Mouse (Mus musculus): ENCODE results near the gene Gm28038. TPM values are rescaled to one million over a fixed set of nuclear protein-coding genes. Genes with fewer than 3 reads are reported as not detected.

Gene Gm28038
- polyA plus RNA-seq, 1 experiment: not detected

DNA sequence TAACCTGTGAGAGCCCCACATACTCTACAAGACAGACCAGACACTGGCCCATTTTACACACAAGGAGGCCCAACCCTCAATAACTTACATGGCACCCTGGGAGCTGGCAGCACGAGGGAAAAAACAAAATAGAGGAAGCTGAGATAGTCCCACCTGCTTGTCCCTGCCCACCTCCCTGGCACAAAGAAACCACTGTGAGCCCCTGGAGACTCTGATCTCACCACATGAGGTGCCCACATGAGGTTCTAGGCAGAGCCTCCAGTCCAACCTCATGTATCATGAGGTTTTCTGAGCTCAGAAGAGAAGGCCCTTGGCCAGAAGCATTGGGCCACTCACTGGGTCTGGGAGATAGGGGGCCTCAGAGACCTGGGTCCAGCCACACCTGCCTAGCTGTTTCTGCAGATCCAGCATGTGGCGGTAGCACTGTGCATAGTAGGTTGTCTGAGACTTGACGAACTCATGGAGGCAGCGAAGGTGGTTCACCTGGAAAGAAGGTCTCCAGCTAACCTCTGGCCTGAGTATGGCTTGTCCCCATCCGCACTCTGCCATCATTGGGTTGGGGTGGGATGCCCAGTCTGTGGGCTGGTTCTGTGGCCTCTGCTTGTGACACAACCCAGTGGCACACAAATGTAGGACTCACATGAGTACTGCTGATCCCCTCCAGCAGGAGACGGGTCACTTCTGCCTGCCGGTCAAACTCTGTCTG is 65.3 kb downstream of the Gm28038 start:
- Histone ChIP-seq H3K27ac (ENCODE audit: insufficient read depth, low read depth, low read length) (no peak overlapping the region), H3K4me3 (ENCODE audit: insufficient read depth, low read depth, low read length) (no peak overlapping the region), H3K27me3 (replicated peaks; ENCODE audit: control insufficient read depth, insufficient read depth, low read length) (no peaks in the 10 kb centered on the region), H3K36me3 (ENCODE audit: control insufficient read depth, insufficient read depth, low read length) (peaks cover 3% of the 10 kb centered on the region), H3K4me1 (ENCODE audit: control insufficient read depth, insufficient read depth, low read length) (no peaks in the 10 kb centered on the region)
- WGBS: 93% methylated on average over 7 of the region's 7 CpGs
- DNase-seq: no peak
- TF ChIP-seq POLR2A (IDR thresholded peaks at IDR 0.05; ENCODE audit: low read depth, low read length) (no peak), CTCF (conservative IDR thresholded peaks at IDR 0.05; ENCODE audit: insufficient read depth, insufficient read length, low read depth, low read length) (no peak)

DNA sequence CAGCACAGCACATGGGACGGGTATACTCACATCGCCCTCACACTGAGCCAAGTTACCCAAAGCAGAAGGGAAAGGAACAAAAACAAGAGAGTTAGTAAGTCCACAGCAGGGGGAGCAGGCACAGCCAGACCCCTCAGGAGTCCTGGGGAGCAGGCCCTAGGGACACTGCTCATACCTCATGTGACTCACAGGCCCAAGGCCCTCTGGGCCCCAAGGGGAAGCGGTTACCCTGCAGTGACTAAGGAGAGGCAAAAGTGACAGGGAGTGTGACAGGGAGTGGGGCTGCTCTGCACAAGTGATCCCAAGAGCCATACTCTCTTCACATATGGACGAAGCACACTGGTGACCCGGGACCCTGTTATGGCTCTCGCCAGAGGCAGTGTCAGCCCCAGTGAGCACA is 68.4 kb downstream of the Gm28038 start:
- H3K27me3 ChIP-seq (replicated peaks; ENCODE audit: control insufficient read depth, insufficient read depth, low read length): no peaks in the 10 kb centered on the region
- 94% methylated on average over 6 of the region's 6 CpGs for WGBS
- no peak overlapping the region for H3K4me3 ChIP-seq (ENCODE audit: insufficient read depth, low read depth, low read length)
- TF ChIP-seq CTCF (conservative IDR thresholded peaks at IDR 0.05; ENCODE audit: insufficient read depth, insufficient read length, low read depth, low read length): no peak
- no peak for TF ChIP-seq POLR2A (IDR thresholded peaks at IDR 0.05; ENCODE audit: low read depth, low read length)
- no peaks in the 10 kb centered on the region; the same call in 1 of the 2 replicates for H3K36me3 ChIP-seq (ENCODE audit: control insufficient read depth, insufficient read depth, low read length)
- DNase-seq: no peak
- no peak overlapping the region for H3K27ac ChIP-seq (ENCODE audit: insufficient read depth, low read depth, low read length)
- no peaks in the 10 kb centered on the region for H3K4me1 ChIP-seq (ENCODE audit: control insufficient read depth, insufficient read depth, low read length)

Other genes starting within 250 kb of the Gm28038 start
- gene Wdr34, start 232.2 kb upstream of the Gm28038 start, polyA plus RNA-seq (2012; rRNA removed): 32.0 and 37.8 TPM in 2 replicates
- 30.4 and 37.4 TPM in 2 replicates for gene Set, start 223.7 kb upstream of the Gm28038 start, polyA plus RNA-seq (2012; rRNA removed)
- gene Pkn3, start 203.4 kb upstream of the Gm28038 start, polyA plus RNA-seq (2012; rRNA removed): 4.7 and 4.8 TPM in 2 replicates
- gene Zdhhc12, start 187.4 kb upstream of the Gm28038 start, polyA plus RNA-seq (2012; rRNA removed): 49.0 and 69.1 TPM in 2 replicates
- gene Zer1, start 156.5 kb upstream of the Gm28038 start, polyA plus RNA-seq (2012; rRNA removed): 45.8 and 59.5 TPM in 2 replicates
- gene Tbc1d13, start 147.3 kb upstream of the Gm28038 start, polyA plus RNA-seq (2012; rRNA removed): 156 and 161 TPM in 2 replicates
- 78.0 and 98.0 TPM in 2 replicates for gene Endog, start 109.5 kb upstream of the Gm28038 start, polyA plus RNA-seq (2012; rRNA removed)
- 22.8 and 23.6 TPM in 2 replicates for gene Spout1, start 102.6 kb upstream of the Gm28038 start, polyA plus RNA-seq (2012; rRNA removed)
- gene Kyat1, start 75.2 kb upstream of the Gm28038 start, polyA plus RNA-seq (2012; rRNA removed): 71.6 and 88.3 TPM in 2 replicates
- gene Lrrc8a, start 43.3 kb upstream of the Gm28038 start, polyA plus RNA-seq (2012; rRNA removed): 42.0 and 45.4 TPM in 2 replicates
- 6.4 and 12.7 TPM in 2 replicates for gene Gm28035, start 40.5 kb upstream of the Gm28038 start, polyA plus RNA-seq (2012; rRNA removed)
- gene Phyhd1, start 14.8 kb upstream of the Gm28038 start, polyA plus RNA-seq (2012; rRNA removed): 117 and 130 TPM in 2 replicates
- 29.6 and 32.4 TPM in 2 replicates for gene Dolk, start 5.3 kb downstream of the Gm28038 start, polyA plus RNA-seq (2012; rRNA removed)
- 17.5 and 18.7 TPM in 2 replicates for gene Nup188, start 5.4 kb downstream of the Gm28038 start, polyA plus RNA-seq (2012; rRNA removed)
- gene Sh3glb2, start 78.3 kb downstream of the Gm28038 start, polyA plus RNA-seq (2012; rRNA removed): 84.6 and 132 TPM in 2 replicates
- 46.8 and 53.3 TPM in 2 replicates for gene Miga2, start 83.2 kb downstream of the Gm28038 start, polyA plus RNA-seq (2012; rRNA removed)
- 30.6 and 36.4 TPM in 2 replicates for gene Dolpp1, start 111.2 kb downstream of the Gm28038 start, polyA plus RNA-seq (2012; rRNA removed)
- gene Crat, start 134.8 kb downstream of the Gm28038 start, polyA plus RNA-seq (2012; rRNA removed): 214 and 254 TPM in 2 replicates
- 132 and 176 TPM in 2 replicates for gene Ptpa, start 135.0 kb downstream of the Gm28038 start, polyA plus RNA-seq (2012; rRNA removed)
- 9.9 and 16.1 TPM in 2 replicates for gene Ier5l, start 193.2 kb downstream of the Gm28038 start, polyA plus RNA-seq (2012; rRNA removed)